8 mouse cellular contexts compared by ENCODE assay signal in genomic region chr7:24254633-24255474, GRCm38 (mm10). TPM values are rescaled to one million over a fixed set of nuclear protein-coding genes. Genes with fewer than 3 reads are reported as not detected.
DNase-seq lines count a peak whose midpoint lies in the region; ATAC-seq lines count a peak whose summit lies in the region.

Gene Zfp108 (plus strand): TSS chr7:24254794.

- H3K9me3 ChIP-seq in forebrain, embryonic 10.5 days, result no peaks in the 10 kb centered on the region
- H3K9me3 ChIP-seq in heart, embryonic 14.5 days (ENCODE audit: control insufficient read depth, low read length), result no peaks in the 10 kb centered on the region
- no peaks in the 10 kb centered on the region for H3K9me3 ChIP-seq in liver, embryonic 11.5 days (ENCODE audit: control insufficient read depth, low read length)

- peak; percentile 73 for DNase-seq in CD4-positive, CD25-positive, alpha-beta regulatory T cell, adult 2 months (ENCODE audit: low read depth, low spot score)
- peak; percentile 82 for DNase-seq in brain, embryonic 18.5 days (ENCODE audit: low read depth, low spot score)
- peak; percentile 71 for DNase-seq in forebrain, embryonic 10.5 days (ENCODE audit: extremely low spot score, low spot score)
- DNase-seq in kidney, postnatal 10 days, result peak; percentile 88
- peak; percentile 50 for DNase-seq in liver, embryonic 11.5 days (ENCODE audit: low spot score)
- DNase-seq in naive thymus-derived CD4-positive, alpha-beta T cell, adult 2 months (ENCODE audit: low read depth), result peak; percentile 55
- DNase-seq in telencephalon, adult 2 months (ENCODE audit: low read depth, low spot score), result peak; percentile 97

- peak; percentile 67 for ATAC-seq in heart, embryonic 14.5 days (ENCODE audit: insufficient number of reproducible peaks, insufficient read depth, low FRiP score, low read depth)
- ATAC-seq in liver, embryonic 11.5 days (replicated peaks; ENCODE audit: low FRiP score), result peak; percentile 84

- 24% methylated on average over 21 of the region's 21 CpGs for WGBS in forebrain, embryonic 10.5 days
- WGBS in heart, embryonic 14.5 days, result 19% methylated on average over 21 of the region's 21 CpGs
- WGBS in liver, embryonic 11.5 days, result 21% methylated on average over 21 of the region's 21 CpGs

- peak within 1 kb of the TSS; percentile 80 for H3K9ac ChIP-seq in heart, embryonic 14.5 days (ENCODE audit: low read length)
- H3K9ac ChIP-seq in liver, embryonic 11.5 days (ENCODE audit: low read depth, low read length), result peak within 1 kb of the TSS; percentile 64

- H3K27ac ChIP-seq in forebrain, embryonic 10.5 days, result peak within 1 kb of the TSS; percentile 83
- H3K27ac ChIP-seq in heart, embryonic 14.5 days (replicated peaks in 1 of 2; ENCODE audit: control insufficient read depth in 1 of 2, insufficient read depth in 1 of 2, low read depth in 2 of 2, low read length in 2 of 2), result peak within 1 kb of the TSS in 1 of 2 experiments; percentile 47; a peak in 1 of 4 replicates
- H3K27ac ChIP-seq in liver, embryonic 11.5 days (ENCODE audit: low read depth, low read length), result no peak within 1 kb of the TSS

- no peaks in the 10 kb centered on the region for H3K27me3 ChIP-seq in forebrain, embryonic 10.5 days (ENCODE audit: poor library complexity, severe bottlenecking)
- no peaks in the 10 kb centered on the region for H3K27me3 ChIP-seq in heart, embryonic 14.5 days (ENCODE audit: control insufficient read depth, insufficient read depth, low read length)
- H3K27me3 ChIP-seq in liver, embryonic 11.5 days (replicated peaks; ENCODE audit: control insufficient read depth, insufficient read depth, low read length), result no peaks in the 10 kb centered on the region

- H3K4me1 ChIP-seq in forebrain, embryonic 10.5 days, result peaks cover 9% of the 10 kb centered on the region
- peaks cover 3 to 5% of the 10 kb centered on the region in 2 experiments for H3K4me1 ChIP-seq in heart, embryonic 14.5 days (ENCODE audit: control insufficient read depth in 2 of 2, insufficient read depth in 2 of 2, low read length in 2 of 2)
- H3K4me1 ChIP-seq in liver, embryonic 11.5 days (replicated peaks; ENCODE audit: control insufficient read depth, insufficient read depth, low read length), result no peaks in the 10 kb centered on the region

- peak within 1 kb of the TSS; percentile 61 for H3K4me3 ChIP-seq in forebrain, embryonic 10.5 days
- peak within 1 kb of the TSS; percentile 52 to 89 for H3K4me3 ChIP-seq in heart, embryonic 14.5 days (ENCODE audit: control insufficient read depth in 1 of 2, insufficient read depth in 1 of 2, low read depth in 1 of 2, low read length in 2 of 2)
- peak within 1 kb of the TSS; percentile 55 for H3K4me3 ChIP-seq in liver, embryonic 11.5 days (ENCODE audit: low read depth, low read length)

- peak within 1 kb of the TSS; percentile 75 for H3K4me2 ChIP-seq in heart, embryonic 14.5 days (ENCODE audit: low read length)
- peak within 1 kb of the TSS; percentile 64 for H3K4me2 ChIP-seq in liver, embryonic 11.5 days

- H3K36me3 ChIP-seq in forebrain, embryonic 10.5 days (replicated peaks), result no peaks in the 10 kb centered on the region
- H3K36me3 ChIP-seq in heart, embryonic 14.5 days (ENCODE audit: control insufficient read depth, insufficient read depth, low read length), result 0 out of 2 replicates have a peak, but pooled peaks cover 2% of the 10 kb centered on the region
- no peaks in the 10 kb centered on the region for H3K36me3 ChIP-seq in liver, embryonic 11.5 days (ENCODE audit: control insufficient read depth, insufficient read depth, low read length)

RNA-seq across cellular contexts. Expression of gene Zfp108, which starts in this region (rescaled TPM):
- polyA plus RNA-seq in forebrain, embryonic 10.5 days (2016; fragmentation: Nextera tagmentation; extraction: Ambion mirVana), result 2.2 and 2.7 TPM in 2 replicates
- 2.2 and 2.5 TPM in 2 replicates for polyA plus RNA-seq in heart, embryonic 14.5 days (2014; fragmentation: Nextera tagmentation; extraction: Ambion mirVana)
- 1.3 and 1.4 TPM in 2 replicates for polyA plus RNA-seq in liver, embryonic 11.5 days (2014; fragmentation: Nextera tagmentation; extraction: Ambion mirVana)
